Mouse (Mus musculus): ENCODE measurements around the gene Slc44a5. TPM values are rescaled to one million over a fixed set of nuclear protein-coding genes. Genes with fewer than 3 reads are reported as not detected.

Slc44a5 gene
- polyA plus RNA-seq (2017; shearing (Covaris generic)): not detected

DNA sequence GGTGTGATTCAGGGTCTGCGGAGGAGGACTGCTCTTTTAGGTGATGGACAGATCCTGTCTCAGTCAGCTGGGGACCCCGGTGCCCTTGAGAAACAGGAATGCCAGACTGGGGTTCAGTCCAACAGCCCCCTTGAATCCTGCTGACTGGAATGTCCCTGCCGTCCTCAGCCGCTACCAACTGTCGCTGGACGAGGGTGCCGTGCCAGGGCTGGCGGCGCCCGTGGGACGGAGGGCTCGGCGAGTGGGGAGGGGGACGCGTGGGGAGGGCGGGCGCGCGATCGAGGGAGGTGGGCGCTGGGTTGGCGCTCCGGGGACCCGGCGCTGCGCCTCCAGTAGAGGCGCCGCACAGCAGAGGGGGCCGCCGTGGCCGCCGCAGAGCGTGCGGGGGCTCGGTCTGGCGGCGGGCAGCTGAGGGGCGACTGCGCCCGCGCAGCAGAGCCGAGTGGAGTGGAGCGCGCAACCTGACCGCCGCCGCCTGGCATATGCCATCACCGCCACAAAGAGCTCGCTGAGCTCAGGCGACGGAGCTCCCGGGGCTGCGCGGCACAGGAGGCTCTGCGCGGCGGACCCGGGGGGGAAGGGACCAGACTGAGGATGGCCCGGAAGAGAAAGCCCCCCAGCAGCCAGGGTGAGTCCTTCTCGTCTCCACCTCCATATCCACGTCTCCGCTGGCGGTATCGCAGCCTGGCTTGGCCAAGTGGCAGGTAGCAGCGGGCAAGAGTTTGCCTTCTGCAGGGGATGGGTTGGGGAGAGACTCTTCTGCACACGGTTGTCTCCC is at the start of gene Slc44a5:
TSS of gene Slc44a5 (plus strand) at position 266 of the 778 bp plus-strand sequence.

DNA sequence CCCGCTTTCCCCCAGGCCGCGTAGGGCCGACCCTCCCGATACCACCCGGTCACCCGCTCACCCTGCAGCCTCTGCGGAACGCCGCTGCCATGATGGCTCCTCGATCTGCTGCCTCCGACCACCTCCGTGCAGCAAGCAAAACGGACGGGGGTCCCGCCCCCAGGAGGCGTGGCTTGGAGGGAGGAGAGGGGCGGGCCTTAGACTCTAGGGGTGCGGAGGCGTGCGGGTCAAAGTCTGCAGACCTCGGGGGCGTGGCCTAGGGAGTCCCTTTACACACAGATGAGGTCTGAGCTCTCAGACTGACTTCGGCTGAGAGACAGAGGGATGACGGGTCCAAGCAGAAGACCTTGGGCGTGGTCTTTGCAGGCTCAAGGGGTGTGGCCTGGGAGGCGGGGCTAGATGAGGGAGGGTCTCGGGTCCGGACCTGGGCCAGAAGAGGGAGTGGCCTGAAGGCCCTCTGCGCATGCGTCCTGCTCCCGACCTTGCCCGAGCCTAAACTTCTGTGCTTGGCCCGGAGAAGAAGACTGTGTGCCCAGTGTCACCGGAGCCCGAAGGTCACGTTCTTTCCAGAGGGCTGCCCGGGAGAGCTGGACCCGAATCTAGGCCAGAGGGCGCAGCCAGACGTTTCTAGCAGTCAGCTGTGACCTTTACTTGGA is 28.8 kb upstream of the Slc44a5 start, which contains the start of gene Acadm:
TSS of gene Acadm (minus strand) at position 298 of the 656 bp plus-strand sequence.

Other genes starting within 250 kb of the Slc44a5 start
- gene St6galnac3, start 248.3 kb upstream of the Slc44a5 start, polyA plus RNA-seq (2017; shearing (Covaris generic)): 60.2 TPM
- 0.18 TPM for gene Asb17, start 129.2 kb upstream of the Slc44a5 start, polyA plus RNA-seq (2017; shearing (Covaris generic))
- gene Msh4, start 67.3 kb upstream of the Slc44a5 start, polyA plus RNA-seq (2017; shearing (Covaris generic)): not detected
- gene Rabggtb, start 60.4 kb upstream of the Slc44a5 start, polyA plus RNA-seq (2017; shearing (Covaris generic)): 35.0 TPM
- 59.8 TPM for gene Acadm, start 28.8 kb upstream of the Slc44a5 start, polyA plus RNA-seq (2017; shearing (Covaris generic))